Mouse (Mus musculus): ENCODE data around the gene Cfap20. TPM values are rescaled to one million over a fixed set of nuclear protein-coding genes. Genes with fewer than 3 reads are reported as not detected.

Cfap20 gene
- 76.0 and 76.1 TPM in 2 replicates for polyA plus RNA-seq (2012; rRNA removed)

- Histone ChIP-seq H3K27me3 (ENCODE audit: control insufficient read depth, insufficient read depth, low read length) (no peaks in the 10 kb centered on the region), H3K4me1 (ENCODE audit: control insufficient read depth, insufficient read depth, low read length) (peaks cover 11% of the 10 kb centered on the region), H3K4me3 (replicated peaks; ENCODE audit: insufficient read depth, low read depth, low read length) (peak within 1 kb of the TSS; percentile 95), H3K27ac (ENCODE audit: insufficient read depth, low read length) (peak within 1 kb of the TSS; percentile 86)
- peak; percentile 99 to 100 for DNase-seq
- no peak for TF ChIP-seq CTCF (IDR thresholded peaks at IDR 0.05; ENCODE audit: borderline replicate concordance, insufficient read depth, low read depth, low read length)
- TF ChIP-seq POLR2A (IDR thresholded peaks at IDR 0.05; ENCODE audit: borderline replicate concordance, insufficient read depth, low read length), result peak; percentile 74; the same call in 1 of the 2 replicates
- WGBS, result under 1% methylated on average over 49 of the region's 51 CpGs
These were observed at the start of gene Cfap20 for GRCm38 (mm10) chr8:95434686-95435439. Gene Cfap20, minus strand, starts transcription at chr8:95434869.

DNA sequence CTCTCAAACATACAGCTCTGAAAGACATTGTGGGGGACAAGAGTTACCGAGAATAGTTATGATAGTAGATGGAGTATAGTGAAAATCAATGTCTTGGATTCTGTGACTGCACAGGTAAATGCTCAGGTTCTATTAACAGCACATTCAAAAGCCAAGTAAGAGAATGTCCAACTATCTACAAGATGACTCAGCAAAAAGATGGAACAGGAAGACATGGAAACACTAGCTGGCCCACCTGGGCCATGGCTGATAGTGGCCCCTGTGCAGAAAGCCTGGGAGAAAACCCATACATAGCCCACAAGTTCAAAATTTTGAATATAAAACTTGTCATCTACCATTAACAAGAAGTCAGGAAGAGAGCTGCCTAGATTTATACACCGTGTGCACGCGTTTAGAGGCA is 35.3 kb upstream of the Cfap20 start:
- DNase-seq, result no peak
- H3K27me3 ChIP-seq (ENCODE audit: control insufficient read depth, insufficient read depth, low read length), result no peaks in the 10 kb centered on the region
- no peak overlapping the region for H3K4me3 ChIP-seq (replicated peaks; ENCODE audit: insufficient read depth, low read depth, low read length)
- H3K27ac ChIP-seq (ENCODE audit: insufficient read depth, low read length), result no peak overlapping the region
- 99% methylated on average over 4 of the region's 4 CpGs for WGBS
- TF ChIP-seq POLR2A (IDR thresholded peaks at IDR 0.05; ENCODE audit: borderline replicate concordance, insufficient read depth, low read length) (no peak), CTCF (IDR thresholded peaks at IDR 0.05; ENCODE audit: borderline replicate concordance, insufficient read depth, low read depth, low read length) (no peak)
- no peaks in the 10 kb centered on the region for H3K4me1 ChIP-seq (ENCODE audit: control insufficient read depth, insufficient read depth, low read length)

DNA sequence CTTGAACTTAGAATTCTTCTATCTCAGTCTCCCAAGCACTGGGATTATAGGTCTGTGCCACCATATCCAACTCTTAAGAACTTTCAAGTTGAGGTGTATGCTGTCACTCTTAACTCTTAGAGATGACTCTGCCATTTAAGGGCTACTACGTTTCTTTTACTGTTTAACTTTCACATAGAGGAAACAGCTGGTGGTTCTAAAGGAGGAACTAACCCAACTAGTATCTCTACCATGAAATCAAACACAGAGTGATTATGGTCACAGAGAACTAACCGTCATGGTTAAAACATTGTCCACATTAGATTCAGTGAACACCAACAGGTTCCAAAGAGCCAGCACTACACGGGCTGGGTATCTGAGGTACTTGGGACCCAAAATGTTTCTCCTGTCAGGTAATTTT is 34.3 kb upstream of the Cfap20 start:
- no peak overlapping the region for H3K4me3 ChIP-seq (replicated peaks; ENCODE audit: insufficient read depth, low read depth, low read length)
- DNase-seq, result no peak

DNA sequence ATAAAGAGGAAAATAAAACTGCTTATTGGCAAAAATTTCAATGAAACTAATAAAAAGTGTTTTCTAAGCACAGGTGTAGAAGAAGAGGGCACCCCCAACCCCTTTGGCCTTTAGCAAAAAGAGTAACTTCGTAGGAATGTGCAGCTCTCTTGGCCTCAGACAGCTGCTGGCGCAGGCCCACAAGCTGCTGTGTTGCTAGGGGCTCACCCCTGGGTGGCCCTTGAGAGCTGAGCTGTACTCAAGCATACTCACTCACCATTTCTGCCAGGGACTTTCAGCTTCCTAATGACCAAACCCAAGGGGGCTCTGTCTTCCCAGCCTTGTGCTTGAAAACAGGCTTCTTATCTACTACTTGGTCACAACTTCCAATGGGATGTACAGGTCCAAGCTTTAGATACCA is 31.9 kb upstream of the Cfap20 start:
- no peak for TF ChIP-seq CTCF (IDR thresholded peaks at IDR 0.05; ENCODE audit: borderline replicate concordance, insufficient read depth, low read depth, low read length)
- TF ChIP-seq POLR2A (IDR thresholded peaks at IDR 0.05; ENCODE audit: borderline replicate concordance, insufficient read depth, low read length), result no peak
- no peak overlapping the region for H3K27ac ChIP-seq (ENCODE audit: insufficient read depth, low read length)
- no peak overlapping the region for H3K4me3 ChIP-seq (replicated peaks; ENCODE audit: insufficient read depth, low read depth, low read length)
- no peak for DNase-seq
- no peaks in the 10 kb centered on the region for H3K27me3 ChIP-seq (ENCODE audit: control insufficient read depth, insufficient read depth, low read length)
- H3K4me1 ChIP-seq (ENCODE audit: control insufficient read depth, insufficient read depth, low read length), result no peaks in the 10 kb centered on the region
- WGBS, result 36% methylated on average over 2 of the region's 2 CpGs

More for the DNA sequence above, 34.3 kb upstream of the Cfap20 start:
- TF ChIP-seq POLR2A (IDR thresholded peaks at IDR 0.05; ENCODE audit: borderline replicate concordance, insufficient read depth, low read length) (no peak), CTCF (IDR thresholded peaks at IDR 0.05; ENCODE audit: borderline replicate concordance, insufficient read depth, low read depth, low read length) (no peak)
- Histone ChIP-seq H3K27me3 (ENCODE audit: control insufficient read depth, insufficient read depth, low read length) (no peaks in the 10 kb centered on the region), H3K4me1 (ENCODE audit: control insufficient read depth, insufficient read depth, low read length) (no peaks in the 10 kb centered on the region), H3K27ac (ENCODE audit: insufficient read depth, low read length) (no peak overlapping the region)
- WGBS, result 90% methylated on average over 3 of the region's 3 CpGs

- Histone ChIP-seq H3K27me3 (ENCODE audit: control insufficient read depth, insufficient read depth, low read length) (no peaks in the 10 kb centered on the region), H3K4me1 (ENCODE audit: control insufficient read depth, insufficient read depth, low read length) (no peaks in the 10 kb centered on the region), H3K4me3 (replicated peaks; ENCODE audit: insufficient read depth, low read depth, low read length) (no peak overlapping the region), H3K27ac (ENCODE audit: insufficient read depth, low read length) (no peak overlapping the region)
- WGBS, result 43% methylated on average over 8 of the region's 8 CpGs
- peak; percentile 31; the same call in 1 of the 2 replicates for TF ChIP-seq CTCF (IDR thresholded peaks at IDR 0.05; ENCODE audit: borderline replicate concordance, insufficient read depth, low read depth, low read length)
- no peak for TF ChIP-seq POLR2A (IDR thresholded peaks at IDR 0.05; ENCODE audit: borderline replicate concordance, insufficient read depth, low read length)
- DNase-seq, result no peak
These were observed 17.8 kb upstream of the Cfap20 start for GRCm38 (mm10) chr8:95452518-95452917.

- Histone ChIP-seq H3K27me3 (ENCODE audit: control insufficient read depth, insufficient read depth, low read length) (no peaks in the 10 kb centered on the region), H3K4me3 (replicated peaks; ENCODE audit: insufficient read depth, low read depth, low read length) (no peak overlapping the region), H3K27ac (ENCODE audit: insufficient read depth, low read length) (no peak overlapping the region), H3K4me1 (ENCODE audit: control insufficient read depth, insufficient read depth, low read length) (no peaks in the 10 kb centered on the region)
- TF ChIP-seq CTCF (IDR thresholded peaks at IDR 0.05; ENCODE audit: borderline replicate concordance, insufficient read depth, low read depth, low read length) (no peak), POLR2A (IDR thresholded peaks at IDR 0.05; ENCODE audit: borderline replicate concordance, insufficient read depth, low read length) (no peak)
- whole genome bisulfite sequencing, result 90% methylated on average over 5 of the region's 5 CpGs
- DNase-seq, result no peak
These were observed 15.6 kb upstream of the Cfap20 start for GRCm38 (mm10) chr8:95450271-95450670.

DNA sequence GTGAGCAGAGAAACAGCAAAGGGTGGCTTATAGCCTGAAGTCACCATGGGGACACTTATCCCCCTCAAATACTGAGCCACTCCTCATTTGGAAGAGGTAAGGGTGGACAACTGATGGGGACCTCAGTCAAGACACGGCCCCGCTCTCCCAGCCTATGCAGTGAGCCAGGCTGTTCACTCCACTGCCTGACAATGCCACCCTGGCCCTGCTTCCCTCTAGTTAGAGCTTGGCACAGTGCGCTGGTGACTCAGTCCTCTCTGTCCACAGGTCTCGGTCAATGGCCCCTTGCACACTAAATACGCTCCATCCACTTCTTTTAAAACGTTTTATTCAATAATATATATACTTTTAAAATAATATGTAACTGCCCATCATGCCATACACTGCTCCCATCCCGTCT is 13.0 kb upstream of the Cfap20 start:
- no peak for TF ChIP-seq POLR2A (IDR thresholded peaks at IDR 0.05; ENCODE audit: borderline replicate concordance, insufficient read depth, low read length)
- TF ChIP-seq CTCF (IDR thresholded peaks at IDR 0.05; ENCODE audit: borderline replicate concordance, insufficient read depth, low read depth, low read length), result no peak
- no peak overlapping the region for H3K27ac ChIP-seq (ENCODE audit: insufficient read depth, low read length)
- DNase-seq, result no peak
- WGBS, result 87% methylated on average over 7 of the region's 7 CpGs
- no peak overlapping the region for H3K4me3 ChIP-seq (replicated peaks; ENCODE audit: insufficient read depth, low read depth, low read length)
- H3K4me1 ChIP-seq (ENCODE audit: control insufficient read depth, insufficient read depth, low read length), result no peaks in the 10 kb centered on the region
- no peaks in the 10 kb centered on the region for H3K27me3 ChIP-seq (ENCODE audit: control insufficient read depth, insufficient read depth, low read length)

DNA sequence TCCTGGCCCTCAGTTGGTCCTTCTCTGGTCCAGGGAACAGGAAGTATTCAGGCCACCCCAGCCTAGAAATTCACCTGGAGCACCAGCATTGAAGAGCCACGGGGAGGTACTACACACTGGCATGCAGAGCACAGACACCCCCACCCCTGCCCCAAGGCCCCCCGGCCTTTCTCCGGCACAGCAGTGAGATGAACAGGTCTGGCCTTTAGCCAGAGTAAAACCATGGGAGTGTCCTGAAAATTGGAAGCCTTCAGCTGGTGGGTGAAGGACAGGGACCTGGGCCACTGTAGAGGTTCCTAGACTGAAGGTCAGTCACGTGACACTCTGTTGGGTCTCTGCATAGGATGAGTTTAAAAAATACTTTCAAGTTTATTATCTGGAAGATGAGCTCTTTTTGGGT is 10.4 kb upstream of the Cfap20 start:
- Histone ChIP-seq H3K27ac (ENCODE audit: insufficient read depth, low read length) (no peak overlapping the region), H3K27me3 (ENCODE audit: control insufficient read depth, insufficient read depth, low read length) (no peaks in the 10 kb centered on the region), H3K4me1 (ENCODE audit: control insufficient read depth, insufficient read depth, low read length) (no peaks in the 10 kb centered on the region), H3K4me3 (replicated peaks; ENCODE audit: insufficient read depth, low read depth, low read length) (no peak overlapping the region)
- TF ChIP-seq CTCF (IDR thresholded peaks at IDR 0.05; ENCODE audit: borderline replicate concordance, insufficient read depth, low read depth, low read length), result no peak
- WGBS, result 64% methylated on average over 4 of the region's 4 CpGs
- no peak for DNase-seq
